Mouse (Mus musculus) left cerebral cortex, postnatal 4 days (tissue): Measurements from ENCODE around the gene Gstt2. TPM values are rescaled to one million over a fixed set of nuclear protein-coding genes. Genes with fewer than 3 reads are reported as not detected.

Experiments used
- total RNA-seq, 2 experiments: library from RNA; stranded (reverse); gene quantifications; 2 replicates each; pipeline ENCODE4 v1.2.3; 2021

The Gstt2 gene
- total RNA-seq, 2 experiments from 2014 or later: 3.6 to 4.3 TPM

Other genes with a start within 250 kb of the Gstt2 start
- 1 to 10 TPM; 1.9 to 3.0 TPM for gene Ggt5, start 248.1 kb downstream of the Gstt2 start, total RNA-seq
- gene Susd2, start 193.4 kb downstream of the Gstt2 start, total RNA-seq: 1 to 10 TPM; 1.6 to 2.5 TPM
- gene Cabin1, start 73.1 kb downstream of the Gstt2 start, total RNA-seq: 100 to 1,000 TPM in 1 of 2 experiments, 10 to 100 TPM in 1; 93.1 to 101 TPM
- 10 to 100 TPM; 34.0 to 36.1 TPM for gene Ddt, start 64.0 kb downstream of the Gstt2 start, total RNA-seq
- gene Gm20441, start 56.5 kb downstream of the Gstt2 start, total RNA-seq: not detected
- gene Gstt3, start 56.0 kb downstream of the Gstt2 start, total RNA-seq: under 1 TPM; 0.60 to 0.70 TPM
- gene Gstt1, start 38.8 kb downstream of the Gstt2 start, total RNA-seq: 1 to 10 TPM; 6.6 to 9.4 TPM
- gene Gstt4, start 14.9 kb downstream of the Gstt2 start, total RNA-seq: not detected
- 100 to 1,000 TPM; 844 to 864 TPM for gene Mif, start 22.8 kb upstream of the Gstt2 start, total RNA-seq
- gene Derl3, start 56.0 kb upstream of the Gstt2 start, total RNA-seq: 1 to 10 TPM; 2.1 to 2.7 TPM
- 100 to 1,000 TPM; 138 to 139 TPM for gene Smarcb1, start 84.2 kb upstream of the Gstt2 start, total RNA-seq
- gene Chchd10, start 95.7 kb upstream of the Gstt2 start, total RNA-seq: 10 to 100 TPM; 39.2 to 59.6 TPM
- gene Mmp11, start 99.1 kb upstream of the Gstt2 start, total RNA-seq: 10 to 100 TPM in 1 of 2 experiments, 1 to 10 TPM in 1; 9.9 to 10.7 TPM
- 1 to 10 TPM in 1 of 2 experiments, under 1 TPM in 1; 0.48 to 1.1 TPM for gene Gm867, start 103.2 kb upstream of the Gstt2 start, total RNA-seq
- not detected for gene Vpreb3, start 105.6 kb upstream of the Gstt2 start, total RNA-seq
- gene Gm5134, start 117.1 kb upstream of the Gstt2 start, total RNA-seq: not detected
- gene Zfp280b, start 195.2 kb upstream of the Gstt2 start, total RNA-seq: 10 to 100 TPM; 10.3 to 11.4 TPM